Mouse (Mus musculus) heart, adult 2 months (tissue): ENCODE data around the gene Myog. TPM values are rescaled to one million over a fixed set of nuclear protein-coding genes. Genes with fewer than 3 reads are reported as not detected.

ENCODE experiments used
- DNase-seq, 2 experiments: peaks; one replicate each; pipeline ENCODE4 v3.0.0; 2021
- H3K27ac ChIP-seq: fragments of 200-600 bp; 2 replicates; pipeline ENCODE4 v1.8.1; 2022
- H3K27me3 ChIP-seq: fragments of 200-500 bp; 2 replicates; pipeline ENCODE4 v1.6.1; 2012; ENCODE audit warnings: mild to moderate bottlenecking, low read length, inconsistent platforms, mixed read lengths; ENCODE audit not compliant: control insufficient read depth, insufficient read depth
- H3K36me3 ChIP-seq: fragments of 200-500 bp; 2 replicates; pipeline ENCODE4 v1.6.1; 2012; ENCODE audit warnings: low read length, inconsistent platforms; ENCODE audit not compliant: control insufficient read depth, insufficient read depth
- H3K4me1 ChIP-seq: fragments of 200-500 bp; 2 replicates; pipeline ENCODE4 v1.6.1; 2011; ENCODE audit warnings: low read length; ENCODE audit not compliant: control insufficient read depth, insufficient read depth
- H3K4me3 ChIP-seq: fragments of 200-600 bp; 2 replicates; pipeline ENCODE4 v1.8.1; 2022
- H3K79me2 ChIP-seq: fragments of 200-500 bp; replicated peaks from 2 replicates; pipeline ENCODE4 v1.6.1; 2012; ENCODE audit warnings: mild to moderate bottlenecking, inconsistent platforms, low read length, moderate library complexity, mixed read lengths; ENCODE audit not compliant: control insufficient read depth, insufficient read depth
- H3K9ac ChIP-seq: fragments of 200-500 bp; 2 replicates; pipeline ENCODE4 v1.6.1; 2012; ENCODE audit warnings: low read depth, mild to moderate bottlenecking, control low read depth, inconsistent platforms, low read length, mixed read lengths
- CTCF ChIP-seq: fragments of 200-600 bp; IDR thresholded peaks from 2 replicates; pipeline ENCODE4 v1.8.1; 2022; ENCODE audit warnings: antibody characterized with exemption, mild to moderate bottlenecking, moderate library complexity
- EP300 ChIP-seq: fragments of 200-500 bp; IDR thresholded peaks from 2 replicates; pipeline ENCODE4 v1.6.1; 2011; ENCODE audit warnings: low read depth, low read length, control low read depth; ENCODE audit not compliant: insufficient read depth
- POLR2A ChIP-seq: fragments of 200-500 bp; IDR thresholded peaks from 2 replicates; pipeline ENCODE4 v1.6.1; 2011; ENCODE audit warnings: mild to moderate bottlenecking, low read depth, low read length, control low read depth; ENCODE audit not compliant: insufficient read depth
- WGBS: fragments of 180-500 bp; shearing (Covaris S2); methylation state at CpG from one replicate; pipeline ENCODE4 v1.1.7; 2018; 5-methylcytosine and 5-hydroxymethylcytosine counted together
- intact Hi-C: fragments of 180-260 bp; cut with DNase I; formaldehyde crosslinking; loops from one replicate; pipeline ENCODE4 v1.15.1; 2025
- polyA plus RNA-seq: library from polyadenylated mRNA; depleted of rRNA; stranded (reverse); fragments of >200 nt; gene quantifications from 2 replicates; pipeline ENCODE4 v1.2.3, GENCODE M21; 2012
- total RNA-seq, 2 experiments: library from RNA; stranded (reverse); gene quantifications; 2 replicates each; pipeline ENCODE4 v1.2.3; 2021

The Myog gene
- total and polyA plus RNA-seq, 3 experiments, result not detected

- Histone ChIP-seq H3K79me2 (no peaks in the 10 kb centered on the region), H3K27ac (no peak overlapping the region), H3K36me3 (no peaks in the 10 kb centered on the region), H3K9ac (no peak overlapping the region), H3K4me3 (no peak overlapping the region), H3K27me3 (no peaks in the 10 kb centered on the region), H3K4me1 (no peaks in the 10 kb centered on the region)
- WGBS, result 82% methylated on average over 9 of the region's 9 CpGs
- TF ChIP-seq EP300 (no peak), CTCF (no peak), POLR2A (no peak)
- DNase-seq, result no peak
- intact Hi-C loops, result loop anchor here (5.0 kb wide), 1 partner anchor 39 kb away; no protein-coding TSS in a partner anchor
These were observed 26.6 kb downstream of the Myog start for GRCm38 (mm10) chr1:134316361-134316760.

- H3K36me3 ChIP-seq, result no peaks in the 10 kb centered on the region
- H3K4me1 ChIP-seq, result no peaks in the 10 kb centered on the region; the same call in 1 of the 2 replicates
- WGBS, result 82% methylated on average over 5 of the region's 5 CpGs
- no peak overlapping the region for H3K9ac ChIP-seq
- no peak overlapping the region for H3K4me3 ChIP-seq
- TF ChIP-seq EP300, result no peak
- TF ChIP-seq POLR2A, result no peak
- TF ChIP-seq CTCF, result no peak
- intact Hi-C loops, result loop anchor here (5.0 kb wide), 1 partner anchor 41 kb away; no protein-coding TSS in a partner anchor
- no peak for DNase-seq
- H3K27ac ChIP-seq, result no peak overlapping the region
- no peaks in the 10 kb centered on the region for H3K27me3 ChIP-seq
- H3K79me2 ChIP-seq, result no peaks in the 10 kb centered on the region
These were observed 28.5 kb downstream of the Myog start for GRCm38 (mm10) chr1:134318261-134318660.

- WGBS, result 73% methylated on average over 14 of the region's 14 CpGs
- Histone ChIP-seq H3K36me3 (no peaks in the 10 kb centered on the region), H3K4me3 (no peak overlapping the region), H3K79me2 (no peaks in the 10 kb centered on the region), H3K27ac (no peak overlapping the region), H3K4me1 (no peaks in the 10 kb centered on the region; the same call in 1 of the 2 replicates), H3K27me3 (no peaks in the 10 kb centered on the region), H3K9ac (no peak overlapping the region)
- TF ChIP-seq EP300, result no peak
- TF ChIP-seq CTCF, result no peak
- TF ChIP-seq POLR2A, result no peak
- intact Hi-C loops, result loop anchor here (5.0 kb wide), 1 partner anchor 123 kb away; no protein-coding TSS in a partner anchor
- DNase-seq, result no peak
These were observed 31.0 kb downstream of the Myog start for GRCm38 (mm10) chr1:134320691-134321301.

- peak; percentile 48 to 51 for DNase-seq
- 62% methylated on average over 6 of the region's 6 CpGs for WGBS
- TF ChIP-seq POLR2A (no peak), EP300 (0 out of 2 replicates have a peak, but pooled peaks have one; percentile 60), CTCF (peak; percentile 79)
- H3K4me3 ChIP-seq, result no peak overlapping the region
- H3K9ac ChIP-seq, result no peak overlapping the region
- no peak overlapping the region for H3K27ac ChIP-seq
- H3K79me2 ChIP-seq, result no peaks in the 10 kb centered on the region
- no peaks in the 10 kb centered on the region; the same call in 1 of the 2 replicates for H3K4me1 ChIP-seq
- intact Hi-C loops, result loop anchor here (1.0 to 5.0 kb wide), 3 partner anchors 78 to 171 kb away; no protein-coding TSS in a partner anchor
- no peaks in the 10 kb centered on the region for H3K36me3 ChIP-seq
- H3K27me3 ChIP-seq, result no peaks in the 10 kb centered on the region
These were observed 32.8 kb downstream of the Myog start for GRCm38 (mm10) chr1:134322591-134322990.

GRCm38 (mm10) chr1:134326841-134327346 lies 37.1 kb downstream of the Myog start:
- Histone ChIP-seq H3K27ac (no peak overlapping the region), H3K4me1 (no peaks in the 10 kb centered on the region; the same call in 1 of the 2 replicates), H3K4me3 (no peak overlapping the region), H3K79me2 (no peaks in the 10 kb centered on the region), H3K27me3 (no peaks in the 10 kb centered on the region), H3K9ac (no peak overlapping the region), H3K36me3 (no peaks in the 10 kb centered on the region)
- 89% methylated on average over 12 of the region's 12 CpGs for WGBS
- DNase-seq, result no peak
- intact Hi-C loops, result no loop called here
- TF ChIP-seq CTCF (no peak), EP300 (no peak), POLR2A (no peak)
